In the genomic region with DNA sequence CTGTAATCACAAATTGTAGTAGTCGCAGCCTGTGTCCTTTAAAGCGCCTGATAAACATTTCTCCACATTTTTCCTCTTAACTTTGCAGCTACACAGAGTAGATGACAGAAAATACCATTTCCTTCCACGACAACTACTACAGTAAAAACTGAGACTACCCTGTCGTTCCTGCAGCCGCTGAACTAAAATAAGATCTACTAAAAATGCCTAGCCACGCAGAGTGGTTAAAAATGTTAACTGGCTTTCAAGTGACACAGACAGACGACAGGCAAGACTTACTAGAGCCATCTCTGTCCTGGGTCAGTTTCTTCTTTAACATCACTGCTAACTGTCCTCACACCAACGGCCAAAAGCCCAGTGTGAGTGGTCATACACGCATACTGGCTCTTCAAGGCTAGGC, we compare ENCODE assay signal across 11 mouse cellular contexts. TPM values are rescaled to one million over a fixed set of nuclear protein-coding genes. Genes with fewer than 3 reads are reported as not detected.
DNase-seq lines count a peak whose midpoint lies in the region; ATAC-seq and TF ChIP-seq lines count a peak whose summit lies in the region.
"Had no signal": no experiment of that assay in that cellular context is flagged by ENCODE, and none has a peak within 500 bp of the region (broad histone marks: within the 10 kb centered on the region; RNA-seq: fewer than 3 reads in every experiment).

No protein-coding gene starts in this region.

- peaks cover 24% of the 10 kb centered on the region for H3K4me1 ChIP-seq in heart, embryonic 11.5 days (ENCODE audit: control insufficient read depth, insufficient read depth, low read length)
- H3K4me1 ChIP-seq in midbrain, embryonic 10.5 days, result peaks cover 65% of the 10 kb centered on the region
- peaks cover 10% of the 10 kb centered on the region; the same call in 1 of the 2 replicates for H3K4me1 ChIP-seq in midbrain, postnatal 0 days (ENCODE audit: insufficient read depth, low read length)
- peaks cover 73% of the 10 kb centered on the region for H3K4me1 ChIP-seq in hindbrain, embryonic 13.5 days (replicated peaks)
- H3K4me1 ChIP-seq in neural tube, embryonic 14.5 days (ENCODE audit: control insufficient read depth, insufficient read depth, low read length), result peaks cover 31% of the 10 kb centered on the region
- no peaks in the 10 kb centered on the region; the same call in 1 of the 2 replicates for H3K4me1 ChIP-seq in intestine, embryonic 15.5 days (replicated peaks)

- WGBS in heart, embryonic 11.5 days (ENCODE audit: insufficient replicate concordance), result 28% methylated on average over 9 of the region's 9 CpGs
- WGBS in midbrain, embryonic 10.5 days, result 57% methylated on average over 9 of the region's 9 CpGs
- WGBS in midbrain, postnatal 0 days, result 38% methylated on average over 9 of the region's 9 CpGs
- 45% methylated on average over 9 of the region's 9 CpGs for WGBS in hindbrain, embryonic 13.5 days
- WGBS in neural tube, embryonic 14.5 days, result 37% methylated on average over 9 of the region's 9 CpGs
- WGBS in intestine, embryonic 15.5 days, result 47% methylated on average over 9 of the region's 9 CpGs

- H3K4me2 ChIP-seq in heart, embryonic 11.5 days, result peak overlapping the region; percentile 56
- H3K4me2 ChIP-seq in midbrain, postnatal 0 days (ENCODE audit: low read depth, low read length, poor library complexity, severe bottlenecking), result no peak overlapping the region
- peak overlapping the region; percentile 50 for H3K4me2 ChIP-seq in hindbrain, embryonic 13.5 days
- peak overlapping the region; percentile 19; the same call in 1 of the 2 replicates for H3K4me2 ChIP-seq in neural tube, embryonic 14.5 days (ENCODE audit: low read depth, low read length)
- H3K4me2 ChIP-seq in intestine, embryonic 15.5 days (replicated peaks), result no peak overlapping the region

- no peak for DNase-seq in heart, adult 11 months
- no peak for DNase-seq in midbrain, embryonic 10.5 days (ENCODE audit: low spot score)
- no peak for DNase-seq in midbrain, postnatal 0 days (ENCODE audit: low spot score)
- no peak for DNase-seq in adrenal gland, adult 2 months
- DNase-seq: adrenal gland, postnatal 10 days; lung, adult 2 months; thymus, postnatal 4 days had no signal

- 0 out of 2 replicates have a peak overlapping the region, but pooled peaks have one; percentile 24 for H3K27ac ChIP-seq in heart, embryonic 11.5 days (ENCODE audit: low read depth, low read length)
- peak overlapping the region; percentile 69 for H3K27ac ChIP-seq in midbrain, embryonic 10.5 days (replicated peaks)
- H3K27ac ChIP-seq in midbrain, postnatal 0 days (ENCODE audit: low read depth, low read length), result no peak overlapping the region
- H3K27ac ChIP-seq in hindbrain, embryonic 13.5 days, result peak overlapping the region; percentile 87
- 0 out of 2 replicates have a peak overlapping the region, but pooled peaks have one; percentile 6 for H3K27ac ChIP-seq in neural tube, embryonic 14.5 days (ENCODE audit: low read depth, low read length)
- H3K27ac ChIP-seq in intestine, embryonic 15.5 days, result no peak overlapping the region

- no peak overlapping the region for H3K9ac ChIP-seq in heart, embryonic 11.5 days (ENCODE audit: low read depth, low read length)
- H3K9ac ChIP-seq in midbrain, postnatal 0 days (replicated peaks; ENCODE audit: low read length, poor library complexity, severe bottlenecking), result no peak overlapping the region
- no peak overlapping the region for H3K9ac ChIP-seq in hindbrain, embryonic 13.5 days
- no peak overlapping the region for H3K9ac ChIP-seq in neural tube, embryonic 14.5 days (replicated peaks; ENCODE audit: low read depth, low read length)
- H3K9ac ChIP-seq in intestine, embryonic 15.5 days, result no peak overlapping the region

- no peak overlapping the region for H3K4me3 ChIP-seq in heart, embryonic 11.5 days (ENCODE audit: low read depth, low read length)
- H3K4me3 ChIP-seq in midbrain, embryonic 10.5 days, result peak overlapping the region; percentile 32; the same call in 1 of the 2 replicates
- no peak overlapping the region for H3K4me3 ChIP-seq in midbrain, postnatal 0 days (ENCODE audit: low read depth, low read length)
- no peak overlapping the region for H3K4me3 ChIP-seq in hindbrain, embryonic 13.5 days
- no peak overlapping the region for H3K4me3 ChIP-seq in neural tube, embryonic 14.5 days (ENCODE audit: low read depth, low read length)
- H3K4me3 ChIP-seq in intestine, embryonic 15.5 days (replicated peaks), result no peak overlapping the region

- TF ChIP-seq CTCF in midbrain, postnatal 0 days (IDR thresholded peaks at IDR 0.05), result no peak

- no peaks in the 10 kb centered on the region for H3K9me3 ChIP-seq in heart, embryonic 11.5 days (replicated peaks; ENCODE audit: control insufficient read depth, low read length)
- no peaks in the 10 kb centered on the region for H3K9me3 ChIP-seq in midbrain, embryonic 10.5 days (replicated peaks)
- H3K9me3 ChIP-seq in midbrain, postnatal 0 days (ENCODE audit: low read length), result no peaks in the 10 kb centered on the region
- no peaks in the 10 kb centered on the region for H3K9me3 ChIP-seq in hindbrain, embryonic 13.5 days
- H3K9me3 ChIP-seq in neural tube, embryonic 14.5 days (ENCODE audit: control insufficient read depth, low read length), result no peaks in the 10 kb centered on the region
- H3K9me3 ChIP-seq in intestine, embryonic 15.5 days, result no peaks in the 10 kb centered on the region

- no peaks in the 10 kb centered on the region; the same call in 1 of the 2 replicates for H3K36me3 ChIP-seq in heart, embryonic 11.5 days (ENCODE audit: control insufficient read depth, insufficient read depth, low read length)
- H3K36me3 ChIP-seq in midbrain, embryonic 10.5 days, result peaks cover 59% of the 10 kb centered on the region
- H3K36me3 ChIP-seq in midbrain, postnatal 0 days (ENCODE audit: insufficient read depth, low read length), result no peaks in the 10 kb centered on the region
- H3K36me3 ChIP-seq in hindbrain, embryonic 13.5 days, result peaks cover 15% of the 10 kb centered on the region
- H3K36me3 ChIP-seq in neural tube, embryonic 14.5 days (ENCODE audit: control insufficient read depth, insufficient read depth, low read length), result no peaks in the 10 kb centered on the region
- no peaks in the 10 kb centered on the region for H3K36me3 ChIP-seq in intestine, embryonic 15.5 days

- H3K27me3 ChIP-seq in heart, embryonic 11.5 days (ENCODE audit: control insufficient read depth, insufficient read depth, low read length), result no peaks in the 10 kb centered on the region
- no peaks in the 10 kb centered on the region for H3K27me3 ChIP-seq in midbrain, embryonic 10.5 days (ENCODE audit: low read depth, poor library complexity, severe bottlenecking)
- H3K27me3 ChIP-seq in midbrain, postnatal 0 days (ENCODE audit: insufficient read depth, low read length), result no peaks in the 10 kb centered on the region
- H3K27me3 ChIP-seq in hindbrain, embryonic 13.5 days, result no peaks in the 10 kb centered on the region
- H3K27me3 ChIP-seq in neural tube, embryonic 14.5 days (ENCODE audit: control insufficient read depth, insufficient read depth, low read length), result no peaks in the 10 kb centered on the region
- H3K27me3 ChIP-seq in intestine, embryonic 15.5 days (replicated peaks), result no peaks in the 10 kb centered on the region

- no peak for ATAC-seq in heart, embryonic 11.5 days (replicated peaks; ENCODE audit: insufficient number of reproducible peaks, low FRiP score, low TSS enrichment)
- ATAC-seq in midbrain, postnatal 0 days (ENCODE audit: low FRiP score), result no peak
- ATAC-seq in hindbrain, embryonic 13.5 days (ENCODE audit: low FRiP score), result no peak
- no peak for ATAC-seq in neural tube, embryonic 14.5 days (ENCODE audit: low read depth)
- ATAC-seq in intestine, embryonic 15.5 days, result no peak

RNA-seq across cellular contexts. Expression of a gene that starts 5.4 kb away (rescaled TPM):
- 50.1 and 56.1 TPM in 2 replicates for polyA plus RNA-seq in heart, embryonic 11.5 days (2014; fragmentation: Nextera tagmentation; extraction: Ambion mirVana)
- 146 and 147 TPM in 2 replicates for polyA plus RNA-seq in midbrain, embryonic 10.5 days (2016; fragmentation: Nextera tagmentation; extraction: Ambion mirVana)
- 20.6 and 37.3 TPM in 2 replicates for total RNA-seq in midbrain, postnatal 0 days (2014; rRNA removed)
- 28.8 and 29.2 TPM in 2 replicates for polyA plus RNA-seq in midbrain, postnatal 0 days (2015; fragmentation: Nextera tagmentation; extraction: Ambion mirVana)
- 72.6 and 80.1 TPM in 2 replicates for polyA plus RNA-seq in hindbrain, embryonic 13.5 days (2015; fragmentation: Nextera tagmentation; extraction: Ambion mirVana)
- 36.1 and 49.7 TPM in 2 replicates for polyA plus RNA-seq in neural tube, embryonic 14.5 days (2014; fragmentation: Nextera tagmentation; extraction: Ambion mirVana)
- polyA plus RNA-seq in intestine, embryonic 15.5 days (2015; fragmentation: Nextera tagmentation; extraction: Ambion mirVana), result 42.7 and 55.1 TPM in 2 replicates
- 10 to 100 TPM; 29.8 to 35.7 TPM for total RNA-seq in adrenal gland, adult 2 months (2021)
- polyA plus RNA-seq in adrenal gland, adult 2 months (2012; rRNA removed), result 19.2 and 23.5 TPM in 2 replicates

Comparison
In these comparisons a context has a peak if more than half of its experiments do, and no peak if none do; other contexts are left out.
1. H3K27ac ChIP-seq: peak in heart, embryonic 11.5 days (single experiment), midbrain, embryonic 10.5 days (single experiment), hindbrain, embryonic 13.5 days (single experiment) and neural tube, embryonic 14.5 days (single experiment); none in midbrain, postnatal 0 days (single experiment) and intestine, embryonic 15.5 days (single experiment).
2. H3K4me2 ChIP-seq: peak in heart, embryonic 11.5 days (single experiment), hindbrain, embryonic 13.5 days (single experiment) and neural tube, embryonic 14.5 days (single experiment); none in midbrain, postnatal 0 days (single experiment) and intestine, embryonic 15.5 days (single experiment).